Mouse (Mus musculus): ENCODE measurements around the gene Il1b. TPM values are rescaled to one million over a fixed set of nuclear protein-coding genes. Genes with fewer than 3 reads are reported as not detected.

The Il1b gene
- total and polyA plus RNA-seq, 2 experiments from 2014 or later = 0.33 TPM; not detected in 1

DNA sequence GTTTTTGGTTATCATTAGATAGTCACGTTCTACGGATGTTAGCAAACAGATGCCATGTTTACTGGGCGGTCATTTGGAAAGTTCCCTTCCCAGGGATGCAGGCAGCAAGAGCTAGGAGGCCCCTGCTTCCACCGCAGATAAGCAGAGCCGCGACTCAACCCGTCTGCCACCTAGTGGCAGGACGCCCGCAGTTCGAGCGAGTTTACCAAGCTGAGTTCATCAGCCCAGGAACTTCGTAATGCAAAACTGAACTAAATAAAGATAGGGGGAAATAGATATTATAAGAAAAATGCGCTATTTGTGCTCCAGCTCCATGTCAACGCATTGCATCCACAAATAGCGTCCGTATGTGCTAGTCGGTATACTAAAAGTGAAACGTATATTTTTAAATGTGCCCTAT, 37.5 kb upstream of the Il1b start:
- Histone ChIP-seq H3K36me3 (ENCODE audit: insufficient read depth, low read length) (no peaks in the 10 kb centered on the region), H3K27ac (ENCODE audit: low read depth, low read length) (no peak overlapping the region), H3K27me3 (ENCODE audit: insufficient read depth, low read length) (no peaks in the 10 kb centered on the region), H3K9me3 (ENCODE audit: low read length) (no peaks in the 10 kb centered on the region), H3K4me1 (ENCODE audit: insufficient read depth, low read length) (no peaks in the 10 kb centered on the region), H3K4me2 (ENCODE audit: low read depth, low read length, poor library complexity, severe bottlenecking) (no peak overlapping the region), H3K9ac (replicated peaks; ENCODE audit: low read length, poor library complexity, severe bottlenecking) (no peak overlapping the region), H3K4me3 (ENCODE audit: low read depth, low read length) (no peak overlapping the region)
- peak; percentile 86 for TF ChIP-seq CTCF (IDR thresholded peaks at IDR 0.05)
- DNase-seq (ENCODE audit: low spot score) (peak; percentile 77), ATAC-seq (ENCODE audit: low FRiP score) (peak; percentile 71)
- WGBS = 22% methylated on average over 18 of the region's 18 CpGs

GRCm38 (mm10) chr2:129407596-129407995, 36.7 kb upstream of the Il1b start:
- no peak overlapping the region for H3K9ac ChIP-seq (replicated peaks; ENCODE audit: low read length, poor library complexity, severe bottlenecking)
- H3K27ac ChIP-seq (ENCODE audit: low read depth, low read length) = no peak overlapping the region
- no peak overlapping the region for H3K4me3 ChIP-seq (ENCODE audit: low read depth, low read length)
- no peaks in the 10 kb centered on the region for H3K4me1 ChIP-seq (ENCODE audit: insufficient read depth, low read length)
- DNase-seq (ENCODE audit: low spot score) (no peak), ATAC-seq (ENCODE audit: low FRiP score) (no peak)
- no peak for TF ChIP-seq CTCF (IDR thresholded peaks at IDR 0.05)
- H3K36me3 ChIP-seq (ENCODE audit: insufficient read depth, low read length) = no peaks in the 10 kb centered on the region
- no peaks in the 10 kb centered on the region for H3K27me3 ChIP-seq (ENCODE audit: insufficient read depth, low read length)
- WGBS = 93% methylated on average over 13 of the region's 13 CpGs
- no peak overlapping the region for H3K4me2 ChIP-seq (ENCODE audit: low read depth, low read length, poor library complexity, severe bottlenecking)
- no peaks in the 10 kb centered on the region for H3K9me3 ChIP-seq (ENCODE audit: low read length)

- H3K4me3 ChIP-seq (ENCODE audit: low read depth, low read length) = no peak overlapping the region
- peak; percentile 18; the same call in 1 of the 2 replicates for TF ChIP-seq CTCF (IDR thresholded peaks at IDR 0.05)
- no peak overlapping the region for H3K27ac ChIP-seq (ENCODE audit: low read depth, low read length)
- no peaks in the 10 kb centered on the region for H3K27me3 ChIP-seq (ENCODE audit: insufficient read depth, low read length)
- no peak overlapping the region for H3K9ac ChIP-seq (replicated peaks; ENCODE audit: low read length, poor library complexity, severe bottlenecking)
- 88% methylated on average over 8 of the region's 8 CpGs for WGBS
- H3K36me3 ChIP-seq (ENCODE audit: insufficient read depth, low read length) = no peaks in the 10 kb centered on the region
- no peak overlapping the region for H3K4me2 ChIP-seq (ENCODE audit: low read depth, low read length, poor library complexity, severe bottlenecking)
- H3K4me1 ChIP-seq (ENCODE audit: insufficient read depth, low read length) = no peaks in the 10 kb centered on the region
- ATAC-seq (ENCODE audit: low FRiP score) (no peak), DNase-seq (ENCODE audit: low spot score) (no peak)
- no peaks in the 10 kb centered on the region for H3K9me3 ChIP-seq (ENCODE audit: low read length)
These were observed 35.6 kb upstream of the Il1b start for GRCm38 (mm10) chr2:129406508-129406907.

- H3K9me3 ChIP-seq (ENCODE audit: low read length) = no peaks in the 10 kb centered on the region
- no peaks in the 10 kb centered on the region for H3K27me3 ChIP-seq (ENCODE audit: insufficient read depth, low read length)
- WGBS = 95% methylated on average over 2 of the region's 2 CpGs
- no peaks in the 10 kb centered on the region for H3K4me1 ChIP-seq (ENCODE audit: insufficient read depth, low read length)
- no peaks in the 10 kb centered on the region for H3K36me3 ChIP-seq (ENCODE audit: insufficient read depth, low read length)
- no peak overlapping the region for H3K4me2 ChIP-seq (ENCODE audit: low read depth, low read length, poor library complexity, severe bottlenecking)
- no peak overlapping the region for H3K9ac ChIP-seq (replicated peaks; ENCODE audit: low read length, poor library complexity, severe bottlenecking)
- H3K4me3 ChIP-seq (ENCODE audit: low read depth, low read length) = no peak overlapping the region
- TF ChIP-seq CTCF (IDR thresholded peaks at IDR 0.05) = no peak
- ATAC-seq (ENCODE audit: low FRiP score) (no peak), DNase-seq (ENCODE audit: low spot score) (no peak)
- no peak overlapping the region for H3K27ac ChIP-seq (ENCODE audit: low read depth, low read length)
These were observed 32.8 kb upstream of the Il1b start for GRCm38 (mm10) chr2:129403786-129404185.

DNA sequence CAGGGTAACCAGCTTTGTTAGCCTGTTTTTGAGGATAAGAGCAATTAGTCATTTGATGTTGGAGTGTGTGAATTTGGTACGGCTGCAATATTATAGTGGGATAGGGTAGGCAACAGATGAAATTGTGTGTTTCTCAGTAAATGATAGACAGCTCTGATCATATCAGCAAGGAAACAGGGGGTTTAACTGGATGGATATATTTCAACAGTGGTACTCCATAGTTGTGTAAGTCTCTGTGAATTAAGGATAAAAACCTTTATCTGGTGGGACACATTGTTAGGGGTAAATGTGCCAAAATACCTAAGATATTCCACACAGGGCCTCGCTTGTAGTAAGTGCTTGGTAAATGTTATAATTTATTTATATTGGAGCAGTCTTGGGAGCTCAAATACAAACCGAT, 31.4 kb upstream of the Il1b start:
- no peaks in the 10 kb centered on the region for H3K36me3 ChIP-seq (ENCODE audit: insufficient read depth, low read length)
- H3K27ac ChIP-seq (ENCODE audit: low read depth, low read length) = no peak overlapping the region
- no peak overlapping the region for H3K4me2 ChIP-seq (ENCODE audit: low read depth, low read length, poor library complexity, severe bottlenecking)
- no peak overlapping the region for H3K9ac ChIP-seq (replicated peaks; ENCODE audit: low read length, poor library complexity, severe bottlenecking)
- no peaks in the 10 kb centered on the region for H3K9me3 ChIP-seq (ENCODE audit: low read length)
- DNase-seq (ENCODE audit: low spot score) = no peak
- no peaks in the 10 kb centered on the region for H3K27me3 ChIP-seq (ENCODE audit: insufficient read depth, low read length)
- no peak for ATAC-seq (ENCODE audit: low FRiP score)
- H3K4me1 ChIP-seq (ENCODE audit: insufficient read depth, low read length) = no peaks in the 10 kb centered on the region
- no peak overlapping the region for H3K4me3 ChIP-seq (ENCODE audit: low read depth, low read length)
- no peak for TF ChIP-seq CTCF (IDR thresholded peaks at IDR 0.05)
- WGBS = 82% methylated on average over 3 of the region's 3 CpGs

DNA sequence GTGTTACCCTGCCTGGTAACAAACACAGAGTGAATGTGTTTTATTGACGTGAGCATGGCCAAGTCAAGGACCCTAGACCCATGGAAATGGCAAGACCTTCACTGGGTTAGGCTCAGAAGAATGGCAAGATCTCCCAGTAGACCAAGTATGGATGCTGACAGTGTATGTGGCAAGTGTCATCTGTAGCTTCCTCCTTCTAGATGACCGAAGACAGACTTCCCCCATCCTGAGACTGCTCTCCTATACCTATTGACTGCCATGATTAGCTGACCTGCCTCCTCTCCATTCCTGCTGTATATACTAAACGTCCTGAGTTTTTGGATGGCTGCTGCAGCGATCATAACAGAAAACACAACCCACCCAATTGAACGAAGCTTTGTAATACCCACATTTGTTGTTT, 30.9 kb upstream of the Il1b start:
- WGBS = 89% methylated on average over 5 of the region's 5 CpGs
- no peak overlapping the region for H3K9ac ChIP-seq (replicated peaks; ENCODE audit: low read length, poor library complexity, severe bottlenecking)
- H3K27me3 ChIP-seq (ENCODE audit: insufficient read depth, low read length) = no peaks in the 10 kb centered on the region
- H3K9me3 ChIP-seq (ENCODE audit: low read length) = no peaks in the 10 kb centered on the region
- DNase-seq (ENCODE audit: low spot score) = no peak
- no peaks in the 10 kb centered on the region for H3K4me1 ChIP-seq (ENCODE audit: insufficient read depth, low read length)
- ATAC-seq (ENCODE audit: low FRiP score) = no peak
- H3K36me3 ChIP-seq (ENCODE audit: insufficient read depth, low read length) = no peaks in the 10 kb centered on the region
- H3K27ac ChIP-seq (ENCODE audit: low read depth, low read length) = no peak overlapping the region
- no peak overlapping the region for H3K4me2 ChIP-seq (ENCODE audit: low read depth, low read length, poor library complexity, severe bottlenecking)
- no peak for TF ChIP-seq CTCF (IDR thresholded peaks at IDR 0.05)
- no peak overlapping the region for H3K4me3 ChIP-seq (ENCODE audit: low read depth, low read length)

Measured in midbrain, postnatal 0 days (tissue).